Mouse (Mus musculus) kidney, postnatal 10 days (tissue): ENCODE measurements around the gene Mrpl35.
"Not testable (repeated sequence)": the region's sequence is repeated elsewhere in the genome, so short reads cannot be mapped to it uniquely, and the experiment has no call there.

Experiments used
- DNase-seq: peaks from one replicate; pipeline ENCODE4 v3.0.0; 2021; ENCODE audit warnings: mixed read lengths

The Mrpl35 gene

DNA sequence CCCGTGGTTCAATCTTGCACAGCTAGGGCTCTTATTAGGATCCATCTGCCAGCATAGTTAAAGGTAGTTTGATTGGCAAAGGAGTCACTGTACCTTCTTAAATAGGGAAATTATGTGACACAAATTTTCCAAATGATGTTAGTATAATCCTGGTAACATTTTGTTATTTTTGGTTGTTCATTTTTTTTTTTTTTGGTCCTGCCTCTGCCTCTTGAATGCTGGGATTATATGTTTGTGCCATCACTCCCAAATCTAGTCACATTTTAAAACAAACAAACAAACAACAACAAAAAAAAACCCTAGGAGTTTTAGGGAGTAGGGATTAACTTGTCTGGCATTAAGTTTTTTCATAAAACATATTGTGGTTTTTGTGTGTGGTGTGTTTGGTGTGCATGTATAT is at the start of gene Mrpl35:
Gene Mrpl35, minus strand, starts transcription at position 101 of the 400 bp plus-strand sequence.
- DNase-seq, result no peak

- no peak for DNase-seq
Observed at GRCm38 (mm10) chr6:71871396-71871795, 44.6 kb upstream of the Mrpl35 start.

DNA sequence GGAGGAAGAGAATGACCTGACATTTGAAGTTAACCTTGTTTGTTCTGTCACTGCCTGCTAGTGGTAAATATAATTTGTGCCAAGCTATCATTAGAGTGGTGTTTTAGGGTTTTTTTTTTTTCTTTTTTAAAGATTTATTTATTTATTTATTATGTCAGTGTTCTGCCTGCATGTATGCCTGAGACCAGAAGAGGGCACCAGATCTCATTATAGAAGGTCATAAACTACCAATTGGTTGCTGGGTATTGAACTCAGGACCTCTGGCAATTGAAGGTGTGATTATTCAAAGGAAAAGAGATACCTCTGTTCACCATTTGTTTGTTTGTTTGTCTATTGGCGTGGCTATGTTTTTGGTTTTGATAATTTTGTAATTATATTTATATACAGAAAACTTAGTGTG is 42.0 kb upstream of the Mrpl35 start:
- DNase-seq, result no peak

- DNase-seq, result no peak
Observed at GRCm38 (mm10) chr6:71867751-71868150, 41.0 kb upstream of the Mrpl35 start.

DNA sequence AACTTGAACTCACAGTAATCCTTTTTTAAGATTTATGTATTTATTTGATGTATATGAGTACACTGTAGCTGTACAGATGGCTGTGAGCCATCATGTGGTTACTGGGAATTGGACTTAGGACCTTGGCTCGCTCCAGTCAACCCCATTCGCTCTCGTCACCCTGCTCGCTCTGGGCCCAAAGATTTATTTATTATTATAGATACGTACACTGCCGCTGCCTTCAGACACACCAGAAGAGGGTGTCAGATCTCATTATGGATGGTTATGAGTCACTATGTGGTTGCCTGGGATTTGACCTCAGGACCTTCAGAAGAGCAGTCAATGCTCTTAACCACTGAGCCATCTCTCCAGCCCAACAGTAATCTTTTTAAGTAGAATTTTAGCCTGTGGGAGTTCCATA is 20.1 kb upstream of the Mrpl35 start:
- DNase-seq, result not testable (repeated sequence)

DNA sequence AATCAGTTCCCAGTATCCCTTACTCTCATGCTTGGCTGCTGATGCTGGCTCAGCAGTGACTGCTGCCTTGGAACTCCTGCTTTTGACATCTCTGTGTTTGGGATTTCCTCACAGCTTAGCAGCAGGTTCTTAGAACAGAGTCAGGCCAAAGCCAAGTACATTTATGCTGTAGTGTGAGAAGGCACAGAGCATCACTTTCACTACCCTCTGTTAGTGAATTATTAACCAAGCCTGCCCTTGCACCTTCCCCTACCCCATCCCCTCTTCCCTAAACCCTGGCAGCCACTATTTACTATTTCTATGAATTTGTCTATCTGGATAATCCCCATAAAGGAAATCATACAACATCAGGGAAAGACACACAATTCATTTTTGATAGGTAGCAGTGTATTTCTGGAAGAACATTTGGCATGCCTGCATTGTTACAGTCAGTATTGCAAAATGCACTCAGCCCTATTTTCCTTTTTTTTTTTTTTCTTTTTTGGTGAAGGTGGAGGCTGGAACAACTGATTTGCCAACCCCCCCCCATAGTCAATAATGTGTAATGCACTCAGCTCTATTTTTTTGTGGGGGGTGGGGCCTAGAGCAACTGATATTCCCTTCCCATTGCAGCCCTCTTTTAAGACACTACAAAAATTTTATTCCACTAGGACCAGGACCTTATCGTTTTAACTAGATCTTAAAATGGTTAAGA is 14.0 kb upstream of the Mrpl35 start:
- DNase-seq, result no peak

DNA sequence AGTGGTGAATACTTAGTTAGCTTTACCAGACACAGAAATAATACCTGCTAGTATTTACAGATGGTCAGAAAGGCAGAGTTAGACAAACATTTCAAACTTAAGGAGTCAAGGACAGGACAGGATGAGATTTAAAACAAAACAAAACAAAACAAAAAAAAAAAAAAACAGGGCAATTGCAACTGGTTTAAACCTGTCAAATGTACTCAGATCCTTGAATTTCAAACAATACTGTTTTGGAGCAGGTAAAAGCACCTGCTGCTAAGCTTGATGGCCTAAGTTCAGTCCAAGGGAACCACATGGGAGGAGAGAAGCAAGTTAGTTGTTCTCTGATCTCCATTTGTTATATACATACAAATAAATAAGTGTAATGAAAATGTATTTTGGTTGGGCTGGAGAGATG is 13.0 kb upstream of the Mrpl35 start:
- no peak for DNase-seq

GRCm38 (mm10) chr6:71836811-71837210 is 10.0 kb upstream of the Mrpl35 start:
- DNase-seq, result no peak

DNA sequence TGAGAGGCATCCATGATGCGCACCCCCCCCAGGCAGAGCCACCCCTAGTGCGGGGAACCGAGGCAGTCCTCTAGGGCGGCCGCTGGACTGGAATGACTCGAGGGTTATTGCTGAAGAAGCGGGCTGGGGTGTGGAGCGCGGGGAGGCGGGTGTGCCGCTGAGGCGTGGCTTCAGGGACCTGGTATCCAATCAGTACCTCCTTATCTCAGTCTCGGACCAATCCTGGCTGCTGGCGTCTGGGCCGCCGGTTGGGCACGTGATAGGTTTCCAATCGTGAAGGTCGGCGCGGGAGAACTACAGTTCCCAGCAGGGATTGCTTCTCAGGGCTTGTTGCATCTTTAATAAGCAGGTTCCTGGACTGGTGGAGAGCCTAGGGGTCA is 4.8 kb upstream of the Mrpl35 start:
- peak; percentile 97 for DNase-seq

DNA sequence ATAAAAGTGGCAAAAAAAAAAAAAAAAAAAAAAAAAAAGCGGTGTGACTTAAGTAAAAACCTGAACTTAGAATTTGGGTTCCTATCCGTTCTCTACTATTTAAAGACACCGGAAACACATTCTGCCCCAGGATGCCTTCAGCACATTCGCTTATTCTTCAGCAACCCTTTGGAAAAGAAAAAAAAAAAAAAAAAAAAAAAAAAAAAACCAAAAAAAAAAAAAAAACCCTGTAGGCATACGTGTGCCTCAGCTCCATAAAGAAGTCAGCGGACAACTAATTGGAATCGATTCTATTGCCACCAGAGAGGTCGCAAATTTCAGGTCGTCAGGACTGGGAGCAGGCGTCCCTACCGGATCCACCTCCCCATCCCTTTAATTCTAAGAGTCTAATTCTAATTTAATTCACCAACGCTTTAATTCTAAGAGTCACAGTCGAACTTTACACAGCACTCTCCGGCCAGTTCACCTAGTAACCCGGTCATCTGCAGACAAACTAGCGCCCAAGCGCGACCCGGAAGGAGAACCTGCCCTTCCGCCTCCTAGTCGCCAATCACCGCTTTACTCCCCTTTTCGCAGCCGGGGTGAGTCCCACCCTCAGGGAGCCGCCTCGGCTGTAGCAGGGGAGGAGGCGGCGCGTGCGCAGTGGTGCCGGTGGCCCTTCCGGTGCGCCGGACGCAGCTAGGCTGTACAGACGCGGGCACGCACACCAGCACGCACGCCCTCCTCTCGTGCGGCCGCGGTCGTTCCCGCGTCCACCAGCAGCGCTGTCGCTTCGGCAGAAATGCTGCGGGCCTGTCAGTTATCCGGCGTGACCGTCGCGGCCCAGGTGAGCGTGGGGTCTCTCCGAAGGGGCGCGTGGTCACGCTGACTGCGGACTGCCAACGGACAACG is 4.2 kb upstream of the Mrpl35 start, which contains the start of gene Immt:
Gene Immt, plus strand, starts transcription at position 642 of the 891 bp plus-strand sequence.
- DNase-seq, result peak; percentile 99

GRCm38 (mm10) chr6:71829768-71830167 is 3.0 kb upstream of the Mrpl35 start:
- no peak for DNase-seq

GRCm38 (mm10) chr6:71823961-71824360 is 2.8 kb downstream of the Mrpl35 start:
- DNase-seq, result no peak

DNA sequence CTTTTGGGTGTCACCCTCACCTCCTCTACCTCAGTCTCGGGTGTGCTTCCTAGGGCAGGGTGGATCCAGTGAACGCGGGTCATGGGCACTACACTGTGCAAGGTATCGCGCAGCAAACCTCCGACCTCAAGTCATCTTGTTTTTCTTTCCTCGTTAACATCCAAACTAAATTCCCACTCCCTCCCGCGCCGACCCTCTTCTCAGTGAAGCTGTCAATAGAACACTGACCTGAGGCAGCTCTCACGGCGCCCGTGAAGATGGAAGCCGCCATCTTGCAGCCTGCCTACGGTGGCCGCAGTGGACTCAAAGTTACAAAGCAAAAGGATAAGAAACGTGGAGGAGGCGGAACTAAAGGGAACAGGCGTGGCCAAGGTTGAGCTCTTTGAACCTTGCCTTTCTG is 3.3 kb downstream of the Mrpl35 start:
- peak; percentile 93 for DNase-seq

DNA sequence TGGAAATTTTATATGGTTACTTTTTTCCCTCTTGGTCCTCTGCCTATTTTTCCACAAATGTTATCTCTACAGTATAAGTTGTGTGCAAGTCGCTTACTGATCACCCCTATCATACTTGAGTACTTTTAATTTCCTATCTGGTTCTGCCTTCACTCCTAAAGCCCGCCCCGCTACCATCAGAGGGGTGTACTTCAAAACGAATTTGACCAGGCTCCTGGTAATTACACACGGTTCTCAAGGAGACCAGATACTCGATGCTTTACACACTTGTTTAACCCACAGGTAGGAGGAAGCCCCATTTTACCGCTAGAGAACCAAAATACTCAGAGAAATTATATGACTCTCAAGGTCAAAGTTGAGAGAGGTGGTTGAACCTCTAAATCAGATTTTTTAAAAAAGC is 3.7 kb downstream of the Mrpl35 start:
- no peak for DNase-seq

GRCm38 (mm10) chr6:71819764-71820292 is 6.9 kb downstream of the Mrpl35 start:
- DNase-seq, result peak; percentile 43

GRCm38 (mm10) chr6:71812820-71813219 is 13.9 kb downstream of the Mrpl35 start:
- no peak for DNase-seq

GRCm38 (mm10) chr6:71809890-71810289 is 16.9 kb downstream of the Mrpl35 start:
- DNase-seq, result no peak

DNA sequence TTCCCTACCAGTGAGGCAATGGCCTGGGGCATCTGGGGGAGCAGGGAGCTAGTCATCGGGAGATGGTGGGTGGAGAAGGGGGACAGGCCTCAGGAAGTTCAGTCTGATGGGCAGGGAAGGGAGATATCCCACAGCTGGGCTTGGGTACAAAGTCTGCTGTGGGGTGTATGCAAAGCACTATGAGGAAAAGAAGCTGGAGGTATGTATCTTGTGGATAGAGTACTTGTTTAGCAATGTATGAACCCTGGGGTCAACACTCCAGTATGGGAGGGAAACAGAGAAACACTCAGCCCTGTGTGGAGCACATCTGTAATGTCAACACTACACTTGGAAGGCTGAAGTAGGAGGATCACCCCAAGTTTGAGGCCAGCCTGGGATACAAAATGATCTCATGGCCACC is 20.1 kb downstream of the Mrpl35 start:
- no peak for DNase-seq

- DNase-seq, result peak; percentile 83
Observed at GRCm38 (mm10) chr6:71804061-71804829, 22.5 kb downstream of the Mrpl35 start.

DNA sequence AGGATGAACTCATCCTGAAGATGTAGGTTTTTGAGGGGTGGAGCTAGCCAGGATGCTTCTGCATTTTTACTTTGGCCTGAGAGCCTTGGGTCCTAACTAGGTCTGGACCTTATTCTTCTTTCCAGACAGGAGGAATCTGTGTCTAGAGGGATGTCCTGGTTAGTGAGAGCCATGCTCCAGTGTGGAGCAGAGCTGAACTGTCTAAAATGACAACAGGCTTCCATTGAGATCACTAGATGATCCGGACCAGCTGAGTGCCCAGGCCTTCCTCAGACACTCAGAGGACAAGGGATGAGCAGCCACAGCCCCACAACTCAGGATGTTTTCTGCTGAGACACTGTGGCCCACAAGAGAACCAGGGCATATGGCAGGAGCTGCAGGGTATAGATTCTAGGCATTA is 23.2 kb downstream of the Mrpl35 start:
- DNase-seq, result no peak

GRCm38 (mm10) chr6:71801714-71802094 is 25.1 kb downstream of the Mrpl35 start:
- DNase-seq, result no peak

DNA sequence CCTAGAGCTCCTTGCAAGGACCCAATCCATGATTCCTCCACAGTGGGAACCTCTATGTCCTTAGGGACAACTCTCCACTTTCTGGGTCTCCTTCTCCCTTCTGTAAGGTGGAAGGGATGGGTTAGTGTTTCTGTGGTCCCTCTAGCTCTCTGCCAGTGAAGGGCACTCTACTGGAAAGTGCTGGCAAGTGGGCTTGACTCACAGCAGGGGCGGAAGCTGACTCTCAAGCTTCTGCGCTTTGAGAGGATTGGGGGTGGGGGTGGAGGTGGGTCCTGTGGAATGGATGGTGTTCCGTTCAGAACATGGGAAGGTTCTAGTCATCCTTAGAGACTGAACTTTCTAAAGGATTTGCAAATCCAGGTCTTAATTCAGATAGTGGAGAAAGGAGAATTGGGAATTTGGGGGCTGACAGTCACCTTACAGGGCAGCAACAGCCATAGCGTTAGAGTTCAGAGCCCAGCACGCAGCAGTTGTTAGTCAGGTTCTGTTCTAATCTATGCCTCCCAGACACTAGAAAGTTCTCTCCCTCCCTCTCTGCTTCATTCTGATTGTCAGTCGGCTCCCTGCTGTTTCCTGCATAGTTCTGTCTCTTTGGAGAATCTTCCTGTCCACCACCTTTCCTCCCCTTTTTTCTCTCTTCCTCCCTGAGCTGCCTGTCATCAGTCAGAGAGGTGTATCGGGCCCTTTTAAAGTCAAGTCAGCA is 25.6 kb downstream of the Mrpl35 start:
- DNase-seq, result no peak
